ENCODE assay signal across 8 mouse cellular contexts in the genomic region with DNA sequence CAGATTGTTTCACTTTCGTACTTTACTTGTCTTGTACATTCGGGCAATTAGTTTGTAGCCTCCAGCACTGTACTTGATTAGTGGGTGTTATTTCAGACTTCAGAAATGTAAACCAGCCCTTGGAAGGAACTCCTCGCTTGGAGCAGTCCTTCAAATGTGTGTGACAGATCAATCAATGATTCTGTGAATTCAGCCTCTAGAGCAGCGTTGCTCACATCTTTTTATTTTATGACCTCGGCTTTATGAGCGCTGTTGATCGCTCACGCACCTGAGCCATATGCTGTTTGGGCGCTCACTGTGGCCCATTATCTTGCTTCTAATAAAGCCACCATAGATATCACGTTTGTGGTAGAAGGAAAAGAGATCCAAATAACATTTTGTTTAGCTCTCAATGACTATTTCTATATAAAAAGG. TPM values are rescaled to one million over a fixed set of nuclear protein-coding genes. Genes with fewer than 3 reads are reported as not detected.
DNase-seq lines count a peak whose midpoint lies in the region; ATAC-seq and TF ChIP-seq lines count a peak whose summit lies in the region.

No protein-coding gene starts in this region.

- H3K4me3 ChIP-seq in gastrocnemius, adult 2 months: peak overlapping the region; percentile 67
- H3K4me3 ChIP-seq in CH12.LX (replicated peaks in 1 of 3; ENCODE audit: low read depth in 2 of 3, low read length in 2 of 3, poor library complexity in 1 of 3): peak overlapping the region; percentile 41 to 55 (median 47)
- peak overlapping the region; percentile 59 for H3K4me3 ChIP-seq in hindbrain, embryonic 10.5 days
- H3K4me3 ChIP-seq in liver, postnatal 0 days (ENCODE audit: low read depth, low read length): peak overlapping the region; percentile 51

- intact Hi-C loops in gastrocnemius, adult 2 months (cut with DNase I): no loop called here

- H3K79me2 ChIP-seq in CH12.LX (replicated peaks; ENCODE audit: control insufficient read depth, extremely low read depth, insufficient read depth, poor library complexity, severe bottlenecking): no peaks in the 10 kb centered on the region

- peaks cover 0 to 28% of the 10 kb centered on the region in 2 experiments; a peak in 3 of 4 replicates for H3K4me1 ChIP-seq in CH12.LX (ENCODE audit: control insufficient read depth in 1 of 2, insufficient read depth in 2 of 2)
- H3K4me1 ChIP-seq in hindbrain, embryonic 10.5 days (replicated peaks): peaks cover 9% of the 10 kb centered on the region
- no peaks in the 10 kb centered on the region for H3K4me1 ChIP-seq in liver, postnatal 0 days (ENCODE audit: insufficient read depth)

- no peak for ATAC-seq in liver, postnatal 0 days
- no peak for ATAC-seq in erythroblast, adult 5-6 weeks (replicated peaks; ENCODE audit: low FRiP score, poor library complexity, severe bottlenecking)

- no peak for TF ChIP-seq CTCF in gastrocnemius, adult 2 months (IDR thresholded peaks at IDR 0.05)
- TF ChIP-seq CTCF in CH12.LX (conservative IDR thresholded peaks at IDR 0.05 in 1 of 2, IDR thresholded peaks at IDR 0.05 in 1 of 2; ENCODE audit: low read depth in 2 of 2, low read length in 2 of 2): no peak
- no peak for TF ChIP-seq CTCF in liver, postnatal 0 days (IDR thresholded peaks at IDR 0.05; ENCODE audit: low read depth)

- no peak for TF ChIP-seq RAD21 in CH12.LX (IDR thresholded peaks at IDR 0.05; ENCODE audit: low read depth, low read length)

- H3K36me3 ChIP-seq in CH12.LX (replicated peaks in 1 of 2; ENCODE audit: control insufficient read depth in 1 of 2, insufficient read depth in 1 of 2, low read length in 1 of 2): no peaks in the 10 kb centered on the region
- H3K36me3 ChIP-seq in hindbrain, embryonic 10.5 days: no peaks in the 10 kb centered on the region
- H3K36me3 ChIP-seq in liver, postnatal 0 days (replicated peaks; ENCODE audit: insufficient read depth, low read length): no peaks in the 10 kb centered on the region

- DNase-seq in gastrocnemius, adult 2 months: no peak
- DNase-seq in gastrocnemius, postnatal 10 days: no peak
- DNase-seq in CH12.LX (ENCODE audit: extremely low read depth): no peak
- no peak for DNase-seq in hindbrain, embryonic 10.5 days (ENCODE audit: low spot score)
- no peak for DNase-seq in liver, postnatal 0 days
- no peak for DNase-seq in natural killer cell, adult 2 months (ENCODE audit: low spot score in 2 of 2)
- DNase-seq in kidney, postnatal 4 days: no peak

- dilution Hi-C loops in CH12.LX (cut with MboI; ENCODE audit: extremely low pct_ligation_motif_present, extremely low pct_unique_long_range_greater_than_20kb, low sequenced_read_pairs): no loop called here

- no peaks in the 10 kb centered on the region for H3K9me3 ChIP-seq in CH12.LX (replicated peaks; ENCODE audit: low read length)
- H3K9me3 ChIP-seq in hindbrain, embryonic 10.5 days: no peaks in the 10 kb centered on the region
- H3K9me3 ChIP-seq in liver, postnatal 0 days (ENCODE audit: low read length): no peaks in the 10 kb centered on the region

- WGBS in hindbrain, embryonic 10.5 days: 80% methylated on average over 10 of the region's 10 CpGs
- 72% methylated on average over 10 of the region's 10 CpGs for WGBS in liver, postnatal 0 days (ENCODE audit: insufficient replicate concordance)

- peak overlapping the region; percentile 39 for H3K4me2 ChIP-seq in CH12.LX (ENCODE audit: insufficient read depth, low read depth, poor library complexity, severe bottlenecking)
- peak overlapping the region; percentile 79 for H3K4me2 ChIP-seq in liver, postnatal 0 days (ENCODE audit: low read depth, low read length)

- in situ Hi-C loops in CH12.LX (cut with MboI; ENCODE audit: low pct_ligation_motif_present, low pct_unique_long_range_greater_than_20kb, low sequenced_read_pairs): no loop called here

- no peak overlapping the region for H3K27ac ChIP-seq in gastrocnemius, adult 2 months
- H3K27ac ChIP-seq in CH12.LX (ENCODE audit: insufficient read depth, low read depth): no peak overlapping the region
- no peak overlapping the region for H3K27ac ChIP-seq in hindbrain, embryonic 10.5 days
- H3K27ac ChIP-seq in liver, postnatal 0 days (ENCODE audit: low read depth): no peak overlapping the region

- TF ChIP-seq EP300 in CH12.LX (IDR thresholded peaks at IDR 0.05; ENCODE audit: low read length): no peak
- TF ChIP-seq EP300 in liver, postnatal 0 days (IDR thresholded peaks at IDR 0.05; ENCODE audit: low read depth): no peak

- TF ChIP-seq POLR2A in CH12.LX (IDR thresholded peaks at IDR 0.05; ENCODE audit: low read depth, low read length): no peak

- peak overlapping the region; percentile 36; the same call in 1 of the 2 replicates for H3K9ac ChIP-seq in CH12.LX (ENCODE audit: insufficient read depth, low read depth)
- no peak overlapping the region for H3K9ac ChIP-seq in liver, postnatal 0 days (replicated peaks)

- no peaks in the 10 kb centered on the region for H3K27me3 ChIP-seq in CH12.LX (replicated peaks)
- H3K27me3 ChIP-seq in hindbrain, embryonic 10.5 days (ENCODE audit: insufficient read depth, poor library complexity, severe bottlenecking): peaks cover 3% of the 10 kb centered on the region; the same call in 1 of the 2 replicates
- no peaks in the 10 kb centered on the region for H3K27me3 ChIP-seq in liver, postnatal 0 days (ENCODE audit: insufficient read depth, low read length)

TF ChIP-seq in CH12.LX, 34 proteins besides CTCF, POLR2A, EP300 and RAD21:
- no peak for TF ChIP-seq BHLHE40 (IDR thresholded peaks at IDR 0.05; ENCODE audit: low read depth, low read length)
- TF ChIP-seq MAFK (IDR thresholded peaks at IDR 0.05; ENCODE audit: insufficient replicate concordance, low read length): no peak
- no peak for TF ChIP-seq ZNF384 (IDR thresholded peaks at IDR 0.05; ENCODE audit: low read depth, low read length)
- no peak for TF ChIP-seq UBTF (IDR thresholded peaks at IDR 0.05; ENCODE audit: low read depth, low read length)
- TF ChIP-seq SIN3A (IDR thresholded peaks at IDR 0.05; ENCODE audit: low read length): no peak
- no peak for TF ChIP-seq RCOR1 (conservative IDR thresholded peaks at IDR 0.05; ENCODE audit: low read depth, low read length)
- no peak for TF ChIP-seq TCF12 (IDR thresholded peaks at IDR 0.05; ENCODE audit: low read depth, low read length)

RNA-seq across cellular contexts. Expression of a gene that starts 0.9 kb away (rescaled TPM):
- total RNA-seq in gastrocnemius, adult 2 months (2021): 1 to 10 TPM; 3.9 to 4.4 TPM
- 1 to 10 TPM; 2.0 to 2.6 TPM for total RNA-seq in gastrocnemius, postnatal 10 days (2021)
- 0.42 and 0.93 TPM in 2 replicates for total RNA-seq in CH12.LX (2012; rRNA removed)
- 0.82 and 1.2 TPM in 2 replicates for total RNA-seq in CH12.LX (2014; rRNA removed)
- 1.4 and 1.5 TPM in 2 replicates for polyA plus RNA-seq in CH12.LX (2012; ENCODE audit: insufficient read length, low read depth)
- polyA plus RNA-seq in hindbrain, embryonic 10.5 days (2016; fragmentation: Nextera tagmentation; extraction: Ambion mirVana): 0.22 and 0.26 TPM in 2 replicates
- polyA plus RNA-seq in liver, postnatal 0 days (2015; fragmentation: Nextera tagmentation; extraction: Ambion mirVana): 1.9 and 2.0 TPM in 2 replicates
- total RNA-seq in erythroblast, adult 5-6 weeks (2015; ENCODE audit: low replicate concordance): not detected in 2 replicates
- total RNA-seq in erythroblast, adult 5-6 weeks (2017; ENCODE audit: low replicate concordance): 0.34 TPM in 1 of 2 replicates, not detected in the other

RNA-seq across cellular contexts. Expression of a gene that starts 38.0 kb away (rescaled TPM):
- under 1 TPM; 0.05 to 0.17 TPM for total RNA-seq in gastrocnemius, adult 2 months (2021)
- total RNA-seq in gastrocnemius, postnatal 10 days (2021): under 1 TPM; 0.63 to 0.75 TPM
- 0.13 TPM in 2 replicates for total RNA-seq in CH12.LX (2012; rRNA removed)
- total RNA-seq in CH12.LX (2014; rRNA removed): 0.07 and 0.09 TPM in 2 replicates
- polyA plus RNA-seq in CH12.LX (2012; ENCODE audit: insufficient read length, low read depth): 0.09 TPM in 1 of 2 replicates, not detected in the other
- polyA plus RNA-seq in hindbrain, embryonic 10.5 days (2016; fragmentation: Nextera tagmentation; extraction: Ambion mirVana): 3.8 and 8.1 TPM in 2 replicates
- 0.02 and 0.07 TPM in 2 replicates for polyA plus RNA-seq in liver, postnatal 0 days (2015; fragmentation: Nextera tagmentation; extraction: Ambion mirVana)
- not detected in 2 replicates for total RNA-seq in erythroblast, adult 5-6 weeks (2015; ENCODE audit: low replicate concordance)
- 0.56 TPM in 1 of 2 replicates, not detected in the other for total RNA-seq in erythroblast, adult 5-6 weeks (2017; ENCODE audit: low replicate concordance)
